9 mouse cellular contexts compared by ENCODE assay signal in genomic region chr7:74043562-74044138, GRCm38 (mm10). TPM values are rescaled to one million over a fixed set of nuclear protein-coding genes. Genes with fewer than 3 reads are reported as not detected.
DNase-seq lines count a peak whose midpoint lies in the region; ATAC-seq lines count a peak whose summit lies in the region.
"Had no signal": no experiment of that assay in that cellular context is flagged by ENCODE, and none has a peak within 500 bp of the region (broad histone marks: within the 10 kb centered on the region; RNA-seq: fewer than 3 reads in every experiment).

No protein-coding gene starts in this region.

- ATAC-seq in midbrain, embryonic 14.5 days (ENCODE audit: low FRiP score, low TSS enrichment), result no peak
- no peak; the same call in 1 of the 2 replicates for ATAC-seq in heart, embryonic 13.5 days (ENCODE audit: extremely low read depth, insufficient number of reproducible peaks, low FRiP score, low TSS enrichment)

- no peak overlapping the region for H3K4me3 ChIP-seq in midbrain, embryonic 14.5 days (replicated peaks; ENCODE audit: low read depth, low read length)
- H3K4me3 ChIP-seq in midbrain, embryonic 10.5 days, result no peak overlapping the region
- H3K4me3 ChIP-seq in heart, embryonic 13.5 days, result no peak overlapping the region
- H3K4me3 ChIP-seq: liver, embryonic 15.5 days had no signal

- DNase-seq in midbrain, embryonic 14.5 days, result peak; percentile 41
- DNase-seq in midbrain, embryonic 10.5 days (ENCODE audit: low spot score), result no peak
- peak; percentile 37 to 55 for DNase-seq in kidney, adult 8-10 months
- peak; percentile 38 for DNase-seq in mesoderm, embryonic 11.5 days (ENCODE audit: low read depth, low spot score)
- DNase-seq in gastrocnemius, postnatal 10 days, result no peak
- no peak for DNase-seq in right cerebral cortex, adult 2 months (ENCODE audit: low spot score in 2 of 2)
- DNase-seq in left cerebral cortex, adult 9 months (ENCODE audit: low spot score in 2 of 2), result no peak

- H3K36me3 ChIP-seq in midbrain, embryonic 14.5 days (ENCODE audit: control insufficient read depth, insufficient read depth, low read length), result no peaks in the 10 kb centered on the region
- H3K36me3 ChIP-seq in midbrain, embryonic 10.5 days, result no peaks in the 10 kb centered on the region
- no peaks in the 10 kb centered on the region for H3K36me3 ChIP-seq in heart, embryonic 13.5 days
- H3K36me3 ChIP-seq: liver, embryonic 15.5 days had no signal

- H3K4me1 ChIP-seq in midbrain, embryonic 14.5 days (ENCODE audit: control insufficient read depth, insufficient read depth, low read length), result peaks cover 8% of the 10 kb centered on the region; the same call in 1 of the 2 replicates
- H3K4me1 ChIP-seq in midbrain, embryonic 10.5 days, result peaks cover 33% of the 10 kb centered on the region
- H3K4me1 ChIP-seq in heart, embryonic 13.5 days, result no peaks in the 10 kb centered on the region
- H3K4me1 ChIP-seq: liver, embryonic 15.5 days had no signal

- WGBS in midbrain, embryonic 14.5 days, result 55% methylated on average over 13 of the region's 13 CpGs
- WGBS in midbrain, embryonic 10.5 days, result 74% methylated on average over 13 of the region's 13 CpGs
- WGBS in heart, embryonic 13.5 days, result 44% methylated on average over 13 of the region's 13 CpGs

- no peak overlapping the region for H3K9ac ChIP-seq in midbrain, embryonic 14.5 days (replicated peaks; ENCODE audit: low read length)
- H3K9ac ChIP-seq in heart, embryonic 13.5 days, result no peak overlapping the region
- H3K9ac ChIP-seq: liver, embryonic 15.5 days had no signal

- no peak overlapping the region for H3K4me2 ChIP-seq in midbrain, embryonic 14.5 days (ENCODE audit: low read length)
- peak overlapping the region; percentile 33; the same call in 1 of the 2 replicates for H3K4me2 ChIP-seq in heart, embryonic 13.5 days
- H3K4me2 ChIP-seq: liver, embryonic 15.5 days had no signal

- H3K9me3 ChIP-seq in midbrain, embryonic 14.5 days (ENCODE audit: control insufficient read depth, low read length), result no peaks in the 10 kb centered on the region
- no peaks in the 10 kb centered on the region for H3K9me3 ChIP-seq in midbrain, embryonic 10.5 days (replicated peaks)
- no peaks in the 10 kb centered on the region for H3K9me3 ChIP-seq in heart, embryonic 13.5 days
- H3K9me3 ChIP-seq: liver, embryonic 15.5 days had no signal

- H3K27ac ChIP-seq in midbrain, embryonic 14.5 days (replicated peaks; ENCODE audit: low read depth, low read length), result no peak overlapping the region
- H3K27ac ChIP-seq in midbrain, embryonic 10.5 days (replicated peaks), result no peak overlapping the region
- H3K27ac ChIP-seq in heart, embryonic 13.5 days (replicated peaks), result peak overlapping the region; percentile 38
- H3K27ac ChIP-seq: liver, embryonic 15.5 days had no signal

- no peaks in the 10 kb centered on the region for H3K27me3 ChIP-seq in midbrain, embryonic 14.5 days (ENCODE audit: control insufficient read depth, insufficient read depth, low read length)
- peaks cover 32% of the 10 kb centered on the region for H3K27me3 ChIP-seq in midbrain, embryonic 10.5 days (ENCODE audit: low read depth, poor library complexity, severe bottlenecking)
- no peaks in the 10 kb centered on the region for H3K27me3 ChIP-seq in heart, embryonic 13.5 days (replicated peaks)
- H3K27me3 ChIP-seq: liver, embryonic 15.5 days had no signal

RNA-seq across cellular contexts. Expression of gene St8sia2, which starts 30.2 kb away (rescaled TPM):
- 109 and 127 TPM in 2 replicates for polyA plus RNA-seq in midbrain, embryonic 14.5 days (2014; fragmentation: Nextera tagmentation; extraction: Ambion mirVana)
- polyA plus RNA-seq in midbrain, embryonic 10.5 days (2016; fragmentation: Nextera tagmentation; extraction: Ambion mirVana), result 17.3 and 26.9 TPM in 2 replicates
- 2.8 and 3.0 TPM in 2 replicates for polyA plus RNA-seq in heart, embryonic 13.5 days (2015; fragmentation: Nextera tagmentation; extraction: Ambion mirVana)
- total RNA-seq in gastrocnemius, postnatal 10 days (2021), result 1 to 10 TPM; 6.1 to 6.5 TPM

Comparison
In these comparisons a context has a peak if more than half of its experiments do, and no peak if none do; other contexts are left out.
1. DNase-seq: peak in midbrain, embryonic 14.5 days (single experiment), kidney, adult 8-10 months (2 of 2) and mesoderm, embryonic 11.5 days (single experiment); none in midbrain, embryonic 10.5 days (single experiment), gastrocnemius, postnatal 10 days (single experiment), right cerebral cortex, adult 2 months (0 of 2) and left cerebral cortex, adult 9 months (0 of 2).